Mouse (Mus musculus) cerebellum, postnatal 14 days (tissue): ENCODE measurements at regions not wholly inside any gene's neighbourhood (a gene's known extent, or its start where the extent isn't known, plus 50 kb on each side); places are given as distances from the start of the nearest gene placed in this dataset.
A peak's percentile ranks its signal among the peaks of the same experiment; 100 is the strongest.

Source experiments
- DNase-seq, 2 experiments: peaks; one replicate each; pipeline ENCODE4 v3.0.0; 2021; ENCODE audit warnings: mixed read lengths in 2 of 2

- no peak for DNase-seq
These were observed 84.3 kb downstream of the Tmem168 start for GRCm38 (mm10) chr6:13523463-13524202.

GRCm38 (mm10) chr6:13514126-13514525 lies 93.8 kb downstream of the Tmem168 start:
- no peak for DNase-seq

GRCm38 (mm10) chr6:13476493-13477129 lies 131.3 kb downstream of the Tmem168 start:
- no peak for DNase-seq

GRCm38 (mm10) chr6:13449160-13449787 lies 158.6 kb downstream of the Tmem168 start:
- no peak for DNase-seq

GRCm38 (mm10) chr6:13413768-13414167 lies 189.0 kb upstream of the Vwde start:
- peak; percentile 44 to 61 for DNase-seq

- DNase-seq = no peak
These were observed 188.3 kb upstream of the Vwde start for GRCm38 (mm10) chr6:13413092-13413491.

GRCm38 (mm10) chr6:13384469-13384868 lies 159.7 kb upstream of the Vwde start:
- DNase-seq = no peak

GRCm38 (mm10) chr6:13383211-13383610 lies 158.4 kb upstream of the Vwde start:
- DNase-seq = no peak

GRCm38 (mm10) chr6:13380819-13381218 lies 156.1 kb upstream of the Vwde start:
- no peak for DNase-seq

- DNase-seq = no peak
These were observed 155.0 kb upstream of the Vwde start for GRCm38 (mm10) chr6:13379727-13380126.

GRCm38 (mm10) chr6:13373896-13374295 lies 149.1 kb upstream of the Vwde start:
- DNase-seq = no peak

GRCm38 (mm10) chr6:13369709-13370296 lies 145.0 kb upstream of the Vwde start:
- DNase-seq = no peak
